Mouse (Mus musculus): ENCODE measurements around the gene Mmaa. TPM values are rescaled to one million over a fixed set of nuclear protein-coding genes. Genes with fewer than 3 reads are reported as not detected.

The Mmaa gene
- 15.0 and 15.7 TPM in 2 replicates for polyA plus RNA-seq (2015; fragmentation: Nextera tagmentation; extraction: Ambion mirVana)

DNA sequence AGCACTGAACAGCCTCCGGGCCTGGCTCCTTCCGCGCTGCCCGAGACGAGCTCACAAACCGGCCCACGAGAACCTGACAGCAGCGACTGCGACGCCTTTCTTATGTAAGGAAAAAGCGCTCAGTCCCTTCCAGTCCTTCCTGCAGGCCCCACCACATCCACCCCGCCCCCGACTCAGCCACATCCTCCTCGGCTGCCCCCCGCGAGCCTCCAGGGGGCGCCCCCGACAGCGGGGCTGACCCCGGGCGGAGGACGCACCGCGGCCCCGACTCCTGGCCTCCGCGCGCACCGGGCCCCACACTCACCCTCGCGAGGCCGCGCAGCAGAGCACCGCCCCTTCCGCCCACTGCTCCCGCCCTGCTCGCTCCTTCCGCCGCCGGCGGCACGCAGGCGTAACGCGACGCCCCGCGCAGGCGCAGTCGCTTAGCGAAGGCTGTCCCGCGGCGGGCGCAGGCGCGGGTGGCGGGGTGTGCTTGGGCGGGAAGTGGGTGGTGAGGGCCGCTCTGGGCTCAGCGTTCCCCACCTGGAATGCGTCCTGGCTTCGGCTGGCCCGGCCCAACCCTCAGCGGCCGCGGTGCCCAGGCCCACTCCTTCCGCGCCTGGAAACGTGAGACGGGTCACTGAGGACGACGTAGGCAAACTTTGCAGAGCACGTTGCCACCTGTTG is at the start of gene Mmaa:
Mmaa (minus strand) TSS at position 328 of the 666 bp plus-strand sequence.
- Histone ChIP-seq H3K4me1 (replicated peaks) (peaks cover 18% of the 10 kb centered on the region), H3K9ac (peak within 1 kb of the TSS; percentile 85), H3K36me3 (no peaks in the 10 kb centered on the region), H3K27ac (peak within 1 kb of the TSS; percentile 97), H3K9me3 (replicated peaks) (no peaks in the 10 kb centered on the region), H3K27me3 (no peaks in the 10 kb centered on the region), H3K4me2 (peak within 1 kb of the TSS; percentile 74), H3K4me3 (peak within 1 kb of the TSS; percentile 66)
- under 1% methylated on average over 73 of the region's 74 CpGs for WGBS
- peak; percentile 98 for ATAC-seq (replicated peaks; ENCODE audit: insufficient number of reproducible peaks, insufficient read depth, low FRiP score, low read depth)

DNA sequence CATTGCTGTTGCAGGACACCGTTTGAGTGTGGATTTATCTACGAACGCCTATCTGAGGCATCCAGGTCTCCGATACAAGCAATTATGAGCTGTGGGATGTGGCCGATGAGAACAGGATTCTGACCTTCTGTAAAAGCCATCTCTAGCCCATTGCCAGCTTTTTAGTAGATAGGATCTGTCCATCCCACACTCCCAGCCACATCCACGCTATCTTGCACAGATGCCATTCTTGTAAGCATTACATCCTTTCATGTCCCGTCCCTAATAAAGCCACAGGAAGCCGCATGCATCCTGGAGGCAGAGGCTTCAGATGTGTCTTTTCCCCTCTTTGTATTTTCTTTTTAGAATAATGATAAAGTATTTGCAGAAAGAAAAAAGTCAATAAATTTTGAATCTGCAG is 46.5 kb upstream of the Mmaa start:
- no peak overlapping the region for H3K4me3 ChIP-seq
- no peaks in the 10 kb centered on the region for H3K9me3 ChIP-seq (replicated peaks)
- ATAC-seq (replicated peaks; ENCODE audit: insufficient number of reproducible peaks, insufficient read depth, low FRiP score, low read depth): no peak
- no peaks in the 10 kb centered on the region for H3K4me1 ChIP-seq (replicated peaks)
- H3K36me3 ChIP-seq: peaks cover 31% of the 10 kb centered on the region; the same call in 1 of the 2 replicates
- WGBS: 54% methylated on average over 8 of the region's 8 CpGs
- no peaks in the 10 kb centered on the region for H3K27me3 ChIP-seq
- no peak overlapping the region for H3K9ac ChIP-seq
- no peak overlapping the region for H3K4me2 ChIP-seq
- H3K27ac ChIP-seq: no peak overlapping the region

DNA sequence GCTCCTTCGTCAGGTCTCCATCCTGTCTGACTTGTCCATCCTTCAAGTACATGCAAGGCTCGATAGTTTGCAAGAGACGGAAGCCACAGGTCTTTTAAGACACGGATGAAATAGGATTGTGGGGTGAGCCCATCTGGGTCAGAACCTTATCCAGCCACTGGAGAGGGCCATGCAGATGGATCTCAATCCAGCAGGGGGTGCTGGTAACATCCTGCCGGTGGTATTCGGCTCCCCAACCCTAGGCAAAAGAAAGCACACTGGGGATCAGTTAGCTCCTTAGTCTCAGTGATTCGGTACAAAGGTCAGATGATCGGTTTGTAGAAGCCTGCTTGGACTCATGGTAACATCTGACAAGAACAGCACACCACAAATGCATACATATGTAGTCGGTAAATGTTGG is 44.8 kb upstream of the Mmaa start:
- ATAC-seq (replicated peaks; ENCODE audit: insufficient number of reproducible peaks, insufficient read depth, low FRiP score, low read depth): no peak
- no peak overlapping the region for H3K27ac ChIP-seq
- WGBS: 77% methylated on average over 9 of the region's 9 CpGs
- no peaks in the 10 kb centered on the region for H3K27me3 ChIP-seq
- H3K9me3 ChIP-seq (replicated peaks): no peaks in the 10 kb centered on the region
- peaks cover 31% of the 10 kb centered on the region; the same call in 1 of the 2 replicates for H3K36me3 ChIP-seq
- no peak overlapping the region for H3K4me2 ChIP-seq
- H3K4me3 ChIP-seq: no peak overlapping the region
- H3K9ac ChIP-seq: no peak overlapping the region
- H3K4me1 ChIP-seq (replicated peaks): no peaks in the 10 kb centered on the region

DNA sequence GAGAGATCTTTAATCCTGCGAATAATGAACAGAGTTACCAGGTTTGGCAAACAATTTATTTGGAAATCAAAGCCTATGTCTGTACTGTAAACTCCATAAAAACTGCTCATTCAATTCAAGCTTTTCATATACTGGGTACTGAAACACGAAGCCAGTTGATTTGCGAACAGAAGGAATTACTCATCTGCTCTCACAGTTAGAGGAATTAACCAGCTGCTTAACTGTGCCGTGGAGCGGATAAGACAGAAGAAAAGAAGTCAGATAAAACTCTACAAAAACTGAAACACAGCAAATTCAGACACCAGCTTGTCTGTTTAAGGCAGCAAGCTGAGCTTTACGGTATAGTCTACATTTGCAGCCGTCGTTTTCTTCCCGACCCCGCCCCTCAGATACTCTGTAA is 43.9 kb upstream of the Mmaa start:
- peaks cover 26% of the 10 kb centered on the region; the same call in 1 of the 2 replicates for H3K36me3 ChIP-seq
- no peak overlapping the region for H3K4me2 ChIP-seq
- no peak for ATAC-seq (replicated peaks; ENCODE audit: insufficient number of reproducible peaks, insufficient read depth, low FRiP score, low read depth)

DNA sequence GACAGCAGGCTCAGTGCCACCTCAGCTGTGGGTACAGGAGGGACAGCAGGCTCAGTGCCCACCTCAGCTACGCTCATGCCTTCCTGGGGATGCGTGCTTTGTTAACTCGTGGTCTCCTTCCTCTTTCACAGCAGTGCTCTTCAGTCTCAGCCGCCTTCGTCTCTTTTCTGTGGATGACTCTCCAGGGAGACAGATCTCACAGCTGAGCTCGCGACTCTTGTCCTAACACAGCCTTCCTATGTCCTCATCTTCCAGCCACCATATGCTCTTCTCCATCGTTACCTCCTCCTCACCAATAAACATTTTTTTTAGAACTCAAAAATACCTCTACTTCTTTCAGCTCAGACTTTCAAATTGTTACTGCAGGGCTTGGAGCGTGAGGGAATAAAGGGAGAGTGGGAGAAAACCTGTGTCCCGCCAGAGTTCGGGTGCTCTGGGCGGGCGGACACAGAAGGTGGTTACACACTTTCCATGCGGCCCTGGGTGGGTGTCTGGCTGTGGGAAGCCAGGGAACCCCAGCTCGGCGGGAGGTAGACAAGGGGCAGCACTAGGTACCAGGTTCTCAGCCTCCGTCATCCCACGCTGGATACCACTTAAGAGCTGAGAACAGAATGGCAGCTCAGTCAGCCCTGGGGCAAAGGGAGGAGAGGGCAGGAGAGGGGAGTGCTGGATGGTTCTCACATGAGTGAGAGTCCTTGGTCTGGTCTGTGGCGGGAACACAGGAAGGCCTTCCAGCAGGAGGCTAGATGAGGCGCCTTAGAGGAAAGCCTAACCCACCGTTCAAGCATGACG is 37.6 kb upstream of the Mmaa start:
- peaks cover 4% of the 10 kb centered on the region; the same call in 1 of the 2 replicates for H3K4me1 ChIP-seq (replicated peaks)

More for the DNA sequence above, 43.9 kb upstream of the Mmaa start:
- Histone ChIP-seq H3K27ac (no peak overlapping the region), H3K4me1 (replicated peaks) (no peaks in the 10 kb centered on the region), H3K9ac (no peak overlapping the region), H3K27me3 (no peaks in the 10 kb centered on the region), H3K9me3 (replicated peaks) (no peaks in the 10 kb centered on the region), H3K4me3 (no peak overlapping the region)
- WGBS: 77% methylated on average over 10 of the region's 10 CpGs

DNA sequence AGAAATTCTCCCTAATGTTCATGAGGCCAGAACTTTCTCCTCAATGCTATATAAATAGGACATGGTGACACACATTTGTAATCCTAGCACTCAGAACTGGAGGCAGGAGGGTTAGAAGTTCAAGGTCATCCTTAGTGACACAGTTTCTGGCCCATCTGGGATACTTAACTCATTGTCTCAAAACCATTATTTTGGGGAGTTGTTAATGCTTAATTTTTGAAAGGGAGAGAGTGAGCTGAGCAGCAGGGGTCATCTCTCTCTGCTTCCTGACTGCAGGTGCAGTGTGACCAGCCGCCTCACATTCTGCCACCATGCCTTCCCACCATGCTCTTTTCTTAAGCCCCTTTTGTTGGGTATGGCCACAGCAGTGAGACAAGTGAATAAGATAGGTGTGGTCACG is 36.8 kb upstream of the Mmaa start:
- H3K27ac ChIP-seq: no peak overlapping the region
- no peak overlapping the region for H3K9ac ChIP-seq
- H3K27me3 ChIP-seq: no peaks in the 10 kb centered on the region
- ATAC-seq (replicated peaks; ENCODE audit: insufficient number of reproducible peaks, insufficient read depth, low FRiP score, low read depth): no peak
- H3K9me3 ChIP-seq (replicated peaks): no peaks in the 10 kb centered on the region
- H3K4me3 ChIP-seq: no peak overlapping the region
- 90% methylated on average over 2 of the region's 2 CpGs for WGBS
- peaks cover 4% of the 10 kb centered on the region; the same call in 1 of the 2 replicates for H3K4me1 ChIP-seq (replicated peaks)
- H3K36me3 ChIP-seq: no peaks in the 10 kb centered on the region
- H3K4me2 ChIP-seq: no peak overlapping the region

More for the DNA sequence above, 37.6 kb upstream of the Mmaa start:
- Histone ChIP-seq H3K27me3 (no peaks in the 10 kb centered on the region), H3K4me2 (no peak overlapping the region), H3K27ac (no peak overlapping the region), H3K9ac (no peak overlapping the region), H3K36me3 (0 out of 2 replicates have a peak, but pooled peaks cover 3% of the 10 kb centered on the region), H3K9me3 (replicated peaks) (no peaks in the 10 kb centered on the region), H3K4me3 (no peak overlapping the region)
- WGBS: 90% methylated on average over 22 of the region's 22 CpGs
- no peak for ATAC-seq (replicated peaks; ENCODE audit: insufficient number of reproducible peaks, insufficient read depth, low FRiP score, low read depth)

DNA sequence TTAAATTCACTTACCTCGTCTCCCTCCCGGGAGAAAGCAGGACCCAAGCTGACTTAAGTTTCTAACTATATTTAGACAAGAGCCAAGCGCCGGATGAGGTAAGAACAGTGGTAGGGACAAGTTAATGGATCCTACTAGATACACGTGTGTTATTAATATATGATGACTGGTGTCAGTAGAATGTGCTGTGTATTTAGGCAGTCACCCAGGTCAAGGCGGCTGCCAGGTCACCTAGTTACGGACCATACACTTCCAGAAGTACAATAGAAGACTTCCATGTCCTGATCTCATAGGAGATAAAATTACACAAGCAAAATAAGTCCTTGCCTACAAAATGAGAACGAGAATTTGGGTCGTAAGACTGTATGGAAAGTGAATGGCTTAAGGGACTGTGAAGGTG is 36.3 kb upstream of the Mmaa start:
- Histone ChIP-seq H3K9ac (no peak overlapping the region), H3K9me3 (replicated peaks) (no peaks in the 10 kb centered on the region), H3K36me3 (no peaks in the 10 kb centered on the region), H3K4me3 (no peak overlapping the region), H3K27ac (no peak overlapping the region), H3K4me1 (replicated peaks) (peaks cover 4% of the 10 kb centered on the region; the same call in 1 of the 2 replicates), H3K4me2 (no peak overlapping the region), H3K27me3 (no peaks in the 10 kb centered on the region)
- 48% methylated on average over 9 of the region's 9 CpGs for WGBS
- ATAC-seq (replicated peaks; ENCODE audit: insufficient number of reproducible peaks, insufficient read depth, low FRiP score, low read depth): no peak

DNA sequence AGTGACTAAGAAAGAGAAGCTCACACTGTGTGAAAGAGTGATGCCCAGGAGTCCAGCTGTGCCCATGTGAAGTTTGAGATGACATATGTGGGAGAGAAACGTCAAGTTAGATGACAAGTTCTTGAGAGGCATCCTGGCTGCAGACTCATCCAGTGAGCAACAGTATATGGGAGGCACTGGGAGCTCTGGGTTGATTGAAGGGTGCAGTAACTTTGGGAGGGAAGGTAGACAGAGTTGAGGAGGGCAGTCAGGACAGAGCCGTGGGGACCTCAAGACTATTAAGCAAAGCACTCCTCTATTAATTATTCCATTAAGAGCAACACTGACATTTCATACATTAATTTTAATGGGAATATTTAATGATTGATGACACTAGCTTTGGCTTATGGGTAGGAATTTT is 35.0 kb upstream of the Mmaa start:
- 72% methylated on average over 2 of the region's 2 CpGs for WGBS
- H3K4me1 ChIP-seq (replicated peaks): peaks cover 4% of the 10 kb centered on the region; the same call in 1 of the 2 replicates
- no peaks in the 10 kb centered on the region for H3K36me3 ChIP-seq
- no peak overlapping the region for H3K4me2 ChIP-seq
- no peaks in the 10 kb centered on the region for H3K27me3 ChIP-seq
- no peak for ATAC-seq (replicated peaks; ENCODE audit: insufficient number of reproducible peaks, insufficient read depth, low FRiP score, low read depth)
- H3K9ac ChIP-seq: no peak overlapping the region
- H3K9me3 ChIP-seq (replicated peaks): no peaks in the 10 kb centered on the region
- H3K27ac ChIP-seq: no peak overlapping the region
- H3K4me3 ChIP-seq: no peak overlapping the region

DNA sequence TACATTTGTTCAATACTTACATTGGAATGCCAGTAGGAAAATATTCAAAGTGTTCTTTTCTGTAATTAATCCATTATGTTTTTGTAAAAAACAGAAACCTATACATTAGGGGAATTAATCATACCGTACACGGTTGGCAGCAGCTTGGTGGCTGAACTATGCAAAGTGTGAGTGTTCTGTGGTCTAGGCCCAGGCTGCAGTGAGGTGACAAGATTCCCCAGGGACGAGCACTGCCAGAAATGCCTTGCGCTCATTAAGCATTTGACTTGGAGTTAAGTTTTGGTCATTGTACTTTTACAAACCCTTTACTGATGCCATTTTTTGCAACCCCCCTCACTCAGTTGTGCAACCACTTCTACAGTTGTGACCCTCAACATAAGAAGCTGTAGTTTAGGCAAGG is 34.4 kb upstream of the Mmaa start:
- no peak for ATAC-seq (replicated peaks; ENCODE audit: insufficient number of reproducible peaks, insufficient read depth, low FRiP score, low read depth)
- H3K27me3 ChIP-seq: no peaks in the 10 kb centered on the region
- WGBS: 76% methylated on average over 4 of the region's 4 CpGs
- no peak overlapping the region for H3K9ac ChIP-seq
- H3K27ac ChIP-seq: no peak overlapping the region
- H3K9me3 ChIP-seq (replicated peaks): no peaks in the 10 kb centered on the region
- H3K4me3 ChIP-seq: no peak overlapping the region
- H3K4me2 ChIP-seq: no peak overlapping the region
- peaks cover 4% of the 10 kb centered on the region; the same call in 1 of the 2 replicates for H3K4me1 ChIP-seq (replicated peaks)
- no peaks in the 10 kb centered on the region for H3K36me3 ChIP-seq

DNA sequence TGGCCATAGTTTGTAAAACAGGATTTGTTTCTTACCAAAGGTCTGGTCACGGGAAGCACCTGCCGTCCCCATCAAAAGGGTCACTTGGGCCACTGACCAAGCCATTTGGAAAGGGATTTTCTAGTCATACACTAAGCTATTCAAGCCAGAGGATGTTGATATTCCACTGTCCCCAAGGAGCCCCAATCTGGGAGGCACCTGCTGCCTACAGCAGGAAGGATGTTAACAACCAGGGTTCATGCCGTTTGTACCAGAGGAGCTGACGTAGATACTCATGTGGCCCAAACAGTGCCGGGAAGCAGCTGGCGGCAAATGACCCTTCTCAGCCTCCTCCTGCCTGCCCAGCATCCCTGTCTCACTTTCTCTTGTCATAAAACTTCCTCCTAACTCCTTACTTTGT is 30.8 kb upstream of the Mmaa start:
- Histone ChIP-seq H3K4me1 (replicated peaks) (no peaks in the 10 kb centered on the region), H3K9me3 (replicated peaks) (no peaks in the 10 kb centered on the region), H3K4me2 (no peak overlapping the region), H3K27ac (no peak overlapping the region), H3K36me3 (no peaks in the 10 kb centered on the region), H3K9ac (no peak overlapping the region), H3K4me3 (no peak overlapping the region), H3K27me3 (no peaks in the 10 kb centered on the region)
- WGBS: 71% methylated on average over 6 of the region's 6 CpGs
- ATAC-seq (replicated peaks; ENCODE audit: insufficient number of reproducible peaks, insufficient read depth, low FRiP score, low read depth): no peak

DNA sequence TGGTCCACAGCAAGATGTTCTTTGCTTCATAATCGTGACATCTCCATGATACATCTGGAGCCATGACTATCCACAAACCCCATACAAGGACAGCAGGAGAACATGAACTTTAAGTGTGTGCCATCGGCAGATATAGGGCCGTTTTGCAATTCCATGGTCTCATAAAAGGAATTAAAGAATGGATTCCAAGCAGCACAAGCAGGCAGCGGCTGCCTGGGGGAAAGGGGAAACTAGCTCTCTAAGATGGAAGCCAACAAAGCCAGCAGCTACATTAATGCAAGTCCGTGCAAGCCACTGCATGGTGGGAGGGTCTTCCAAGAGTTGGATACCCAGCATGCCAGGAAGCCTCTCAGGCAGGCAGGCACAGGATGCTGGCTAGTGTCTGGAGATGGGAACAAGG is 30.2 kb upstream of the Mmaa start:
- WGBS: 71% methylated on average over 5 of the region's 5 CpGs
- no peak overlapping the region for H3K27ac ChIP-seq
- no peaks in the 10 kb centered on the region for H3K9me3 ChIP-seq (replicated peaks)
- H3K4me3 ChIP-seq: no peak overlapping the region
- H3K36me3 ChIP-seq: no peaks in the 10 kb centered on the region
- no peak overlapping the region for H3K4me2 ChIP-seq
- no peak overlapping the region for H3K9ac ChIP-seq
- ATAC-seq (replicated peaks; ENCODE audit: insufficient number of reproducible peaks, insufficient read depth, low FRiP score, low read depth): no peak
- H3K27me3 ChIP-seq: no peaks in the 10 kb centered on the region
- H3K4me1 ChIP-seq (replicated peaks): no peaks in the 10 kb centered on the region

All from heart, embryonic 15.5 days (tissue).